Comparison of ENCODE assay signal across 27 mouse cellular contexts in the genomic region with DNA sequence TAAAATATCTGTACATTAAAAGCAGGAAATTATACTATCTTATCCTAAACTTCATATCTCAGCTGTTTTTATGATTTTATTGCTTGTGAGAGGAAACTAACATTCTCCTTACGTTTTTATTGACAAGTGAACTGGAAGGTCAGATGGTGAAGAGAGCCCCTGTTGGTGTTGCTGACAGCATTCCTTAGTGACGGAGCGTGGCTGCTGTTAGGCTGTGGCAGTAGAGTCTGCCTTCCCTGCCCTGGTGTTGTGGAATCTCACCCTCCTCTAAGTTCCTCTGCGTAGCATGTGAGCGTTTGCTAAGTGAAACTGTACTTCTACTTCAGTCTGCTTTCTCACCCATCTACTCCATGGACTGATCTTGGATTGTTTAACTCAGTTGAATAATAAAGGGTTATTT. TPM values are rescaled to one million over a fixed set of nuclear protein-coding genes. Genes with fewer than 3 reads are reported as not detected.
DNase-seq lines count a peak whose midpoint lies in the region; ATAC-seq and TF ChIP-seq lines count a peak whose summit lies in the region.
"Had no signal": no experiment of that assay in that cellular context is flagged by ENCODE, and none has a peak within 500 bp of the region (broad histone marks: within the 10 kb centered on the region; RNA-seq: fewer than 3 reads in every experiment).

No protein-coding gene starts in this region.

- H3K4me1 ChIP-seq in heart, embryonic 13.5 days = peaks cover 19% of the 10 kb centered on the region
- H3K4me1 ChIP-seq in heart, postnatal 0 days (ENCODE audit: control insufficient read depth, insufficient read depth) = peaks cover 11% of the 10 kb centered on the region
- H3K4me1 ChIP-seq in intestine, embryonic 16.5 days (ENCODE audit: control insufficient read depth, insufficient read depth, low read length) = no peaks in the 10 kb centered on the region
- H3K4me1 ChIP-seq: forebrain, embryonic 10.5 days; forebrain, embryonic 13.5 days; hindbrain, embryonic 12.5 days; hindbrain, embryonic 15.5 days had no signal

- WGBS in heart, embryonic 13.5 days = 46% methylated on average over 5 of the region's 5 CpGs
- WGBS in heart, postnatal 0 days = 31% methylated on average over 5 of the region's 5 CpGs
- WGBS in intestine, embryonic 16.5 days = 58% methylated on average over 5 of the region's 5 CpGs

- no peak for TF ChIP-seq CTCF in heart, postnatal 0 days (IDR thresholded peaks at IDR 0.05; ENCODE audit: low read depth)

- DNase-seq in heart, postnatal 10 days = no peak
- no peak for DNase-seq in heart, postnatal 0 days (ENCODE audit: low spot score)
- no peak for DNase-seq in heart, adult 9 months (ENCODE audit: low spot score in 2 of 2)
- DNase-seq in layer of hippocampus, adult 8-10 months (ENCODE audit: low spot score in 2 of 2) = no peak
- DNase-seq: adrenal gland, postnatal 10 days; adrenal gland, postnatal 36 days; B cell, adult 2 months; cerebellum, adult 18-20 months; cerebellum, adult 9-10 months; cerebellum, postnatal 14 days; gastrocnemius, postnatal 10 days; gastrocnemius, postnatal 36 days; kidney, adult 2 months had no signal

- no peak overlapping the region for H3K4me2 ChIP-seq in heart, embryonic 13.5 days
- no peak overlapping the region for H3K4me2 ChIP-seq in heart, postnatal 0 days (ENCODE audit: low read depth, low read length)
- no peak overlapping the region for H3K4me2 ChIP-seq in intestine, embryonic 16.5 days (ENCODE audit: low read depth, low read length)
- H3K4me2 ChIP-seq: forebrain, embryonic 13.5 days; hindbrain, embryonic 12.5 days; hindbrain, embryonic 15.5 days had no signal

- H3K9ac ChIP-seq in heart, embryonic 13.5 days = no peak overlapping the region
- H3K9ac ChIP-seq in heart, postnatal 0 days (replicated peaks; ENCODE audit: low read depth, low read length) = no peak overlapping the region
- H3K9ac ChIP-seq in intestine, embryonic 16.5 days (ENCODE audit: low read depth, low read length) = no peak overlapping the region
- H3K9ac ChIP-seq: forebrain, embryonic 13.5 days; hindbrain, embryonic 12.5 days; hindbrain, embryonic 15.5 days had no signal

- ATAC-seq in heart, embryonic 13.5 days (ENCODE audit: extremely low read depth, insufficient number of reproducible peaks, low FRiP score, low TSS enrichment) = no peak
- ATAC-seq in heart, postnatal 0 days (ENCODE audit: insufficient read depth, low read depth) = 0 out of 2 replicates have a peak, but pooled peaks have one; percentile 44
- ATAC-seq in intestine, embryonic 16.5 days = peak; percentile 88
- ATAC-seq: forebrain, embryonic 13.5 days; forebrain, embryonic 16.5 days; Patski had no signal

- H3K27me3 ChIP-seq in heart, embryonic 13.5 days (replicated peaks) = no peaks in the 10 kb centered on the region
- no peaks in the 10 kb centered on the region for H3K27me3 ChIP-seq in heart, postnatal 0 days (ENCODE audit: control insufficient read depth, insufficient read depth, low read length)
- no peaks in the 10 kb centered on the region for H3K27me3 ChIP-seq in intestine, embryonic 16.5 days (replicated peaks; ENCODE audit: control insufficient read depth, insufficient read depth, low read length)
- H3K27me3 ChIP-seq: CH12.LX; forebrain, embryonic 13.5 days; hindbrain, embryonic 12.5 days; hindbrain, embryonic 15.5 days; Patski had no signal

- intact Hi-C loops in heart, postnatal 10 days (cut with DNase I) = no loop called here

- H3K27ac ChIP-seq in heart, embryonic 13.5 days (replicated peaks) = peak overlapping the region; percentile 4
- H3K27ac ChIP-seq in heart, postnatal 0 days (ENCODE audit: low read depth) = no peak overlapping the region; the same call in 1 of the 2 replicates
- no peak overlapping the region for H3K27ac ChIP-seq in intestine, embryonic 16.5 days (ENCODE audit: low read length)
- H3K27ac ChIP-seq: forebrain, embryonic 10.5 days; forebrain, embryonic 13.5 days; hindbrain, embryonic 12.5 days; hindbrain, embryonic 15.5 days had no signal

- H3K9me3 ChIP-seq in heart, embryonic 13.5 days = no peaks in the 10 kb centered on the region
- H3K9me3 ChIP-seq in heart, postnatal 0 days (replicated peaks; ENCODE audit: control insufficient read depth, low read length) = no peaks in the 10 kb centered on the region
- H3K9me3 ChIP-seq in intestine, embryonic 16.5 days (ENCODE audit: control insufficient read depth, low read length) = no peaks in the 10 kb centered on the region
- H3K9me3 ChIP-seq: forebrain, embryonic 10.5 days; forebrain, embryonic 13.5 days; G1E; hindbrain, embryonic 12.5 days; hindbrain, embryonic 15.5 days had no signal

- no peak overlapping the region for H3K4me3 ChIP-seq in heart, embryonic 13.5 days
- no peak overlapping the region for H3K4me3 ChIP-seq in heart, postnatal 0 days (ENCODE audit: low read depth, low read length)
- H3K4me3 ChIP-seq in intestine, embryonic 16.5 days (ENCODE audit: low read length) = no peak overlapping the region
- H3K4me3 ChIP-seq: forebrain, embryonic 10.5 days; forebrain, embryonic 13.5 days; hindbrain, embryonic 12.5 days; hindbrain, embryonic 15.5 days had no signal

- no peak for TF ChIP-seq EP300 in heart, postnatal 0 days (IDR thresholded peaks at IDR 0.05; ENCODE audit: low read depth)

- H3K36me3 ChIP-seq in heart, embryonic 13.5 days = peaks cover 48% of the 10 kb centered on the region
- peaks cover 43% of the 10 kb centered on the region for H3K36me3 ChIP-seq in heart, postnatal 0 days (replicated peaks; ENCODE audit: control insufficient read depth, insufficient read depth, low read length)
- no peaks in the 10 kb centered on the region for H3K36me3 ChIP-seq in intestine, embryonic 16.5 days (ENCODE audit: control insufficient read depth, insufficient read depth, low read length)

RNA-seq across cellular contexts. Expression of gene Sccpdh, which starts 18.8 kb away (rescaled TPM):
- 76.8 and 85.8 TPM in 2 replicates for polyA plus RNA-seq in heart, embryonic 13.5 days (2015; fragmentation: Nextera tagmentation; extraction: Ambion mirVana)
- 10 to 100 TPM; 68.9 to 70.8 TPM for total RNA-seq in heart, postnatal 10 days (2021)
- 65.2 and 75.5 TPM in 2 replicates for total RNA-seq in heart, postnatal 0 days (2014; rRNA removed; ENCODE audit: low replicate concordance)
- polyA plus RNA-seq in heart, postnatal 0 days (2015; fragmentation: Nextera tagmentation; extraction: Ambion mirVana) = 116 and 122 TPM in 2 replicates
- 47.1 and 49.8 TPM in 2 replicates for polyA plus RNA-seq in intestine, embryonic 16.5 days (2015; fragmentation: Nextera tagmentation; extraction: Ambion mirVana)
- total RNA-seq in layer of hippocampus, adult 8-10 months (2022) = 10 to 100 TPM; 55.6 to 62.1 (median 59.4) TPM

RNA-seq across cellular contexts. Expression of gene Kif28, which starts 58.3 kb away (rescaled TPM):
- 0.06 TPM in 1 of 2 replicates, not detected in the other for polyA plus RNA-seq in heart, embryonic 13.5 days (2015; fragmentation: Nextera tagmentation; extraction: Ambion mirVana)
- total RNA-seq in heart, postnatal 10 days (2021) = under 1 TPM; 0.22 to 0.34 TPM
- 0.27 TPM in 1 of 2 replicates, not detected in the other for total RNA-seq in heart, postnatal 0 days (2014; rRNA removed; ENCODE audit: low replicate concordance)
- 0.07 and 0.11 TPM in 2 replicates for polyA plus RNA-seq in heart, postnatal 0 days (2015; fragmentation: Nextera tagmentation; extraction: Ambion mirVana)
- polyA plus RNA-seq in intestine, embryonic 16.5 days (2015; fragmentation: Nextera tagmentation; extraction: Ambion mirVana) = not detected in 2 replicates
- total RNA-seq in layer of hippocampus, adult 8-10 months (2022) = under 1 TPM; 0.09 to 0.61 (median 0.36) TPM
- total RNA-seq: adrenal gland, postnatal 10 days; adrenal gland, postnatal 36 days; CH12.LX; granulocyte monocyte progenitor cell, adult 5-6 weeks; hematopoietic stem cell, adult 5-6 weeks had no signal
- polyA plus RNA-seq: embryonic facial prominence, embryonic 11.5 days; forebrain, embryonic 10.5 days; forebrain, embryonic 13.5 days; forebrain, embryonic 16.5 days; G1E; hindbrain, embryonic 12.5 days; intestine, embryonic 14.5 days; kidney, adult 2 months; Patski had no signal
